Mouse (Mus musculus): ENCODE measurements at regions not wholly inside any gene's neighbourhood (a gene's known extent, or its start where the extent isn't known, plus 50 kb on each side); places are given as distances from the start of the nearest gene placed in this dataset.
"Not testable (repeated sequence)": the region's sequence is repeated elsewhere in the genome, so short reads cannot be mapped to it uniquely, and the experiment has no call there.

GRCm38 (mm10) chr10:70866737-70867136 lies 211.0 kb upstream of the Phyhipl start:
- no peak for DNase-seq (ENCODE audit: inconsistent age in 2 of 2, low spot score in 1 of 2)

- DNase-seq (ENCODE audit: inconsistent age in 2 of 2, low spot score in 1 of 2), result peak in 1 of 2 experiments; percentile 7
These were observed 208.9 kb upstream of the Phyhipl start for GRCm38 (mm10) chr10:70864650-70865049.

- no peak for DNase-seq (ENCODE audit: inconsistent age in 2 of 2, low spot score in 1 of 2)
These were observed 206.2 kb upstream of the Phyhipl start for GRCm38 (mm10) chr10:70862022-70862335.

- DNase-seq (ENCODE audit: inconsistent age in 2 of 2, low spot score in 1 of 2), result no peak
These were observed 205.6 kb upstream of the Phyhipl start for GRCm38 (mm10) chr10:70861131-70862021.

- peak in 1 of 2 experiments; percentile 59 for DNase-seq (ENCODE audit: inconsistent age in 2 of 2, low spot score in 1 of 2)
These were observed 201.5 kb upstream of the Phyhipl start for GRCm38 (mm10) chr10:70857155-70857820.

- DNase-seq (ENCODE audit: inconsistent age in 2 of 2, low spot score in 1 of 2), result peak; percentile 44 to 65
These were observed 200.2 kb upstream of the Phyhipl start for GRCm38 (mm10) chr10:70855948-70856347.

- no peak for DNase-seq (ENCODE audit: inconsistent age in 2 of 2, low spot score in 1 of 2)
These were observed 197.8 kb upstream of the Phyhipl start for GRCm38 (mm10) chr10:70853614-70854013.

- DNase-seq (ENCODE audit: inconsistent age in 2 of 2, low spot score in 1 of 2), result peak; percentile 10 to 49
These were observed 192.4 kb upstream of the Phyhipl start for GRCm38 (mm10) chr10:70848141-70848540.

GRCm38 (mm10) chr10:70847341-70847882 lies 191.6 kb upstream of the Phyhipl start:
- DNase-seq (ENCODE audit: inconsistent age in 2 of 2, low spot score in 1 of 2), result peak; percentile 9 to 71

- DNase-seq (ENCODE audit: inconsistent age in 2 of 2, low spot score in 1 of 2), result peak; percentile 14 to 39
These were observed 190.8 kb upstream of the Phyhipl start for GRCm38 (mm10) chr10:70846281-70847168.

- DNase-seq (ENCODE audit: inconsistent age in 2 of 2, low spot score in 1 of 2), result peak; percentile 11 to 57
These were observed 188.1 kb upstream of the Phyhipl start for GRCm38 (mm10) chr10:70843848-70844247.

GRCm38 (mm10) chr10:70842176-70842838 lies 186.5 kb upstream of the Phyhipl start:
- DNase-seq (ENCODE audit: inconsistent age in 2 of 2, low spot score in 1 of 2), result no peak

- DNase-seq (ENCODE audit: inconsistent age in 2 of 2, low spot score in 1 of 2), result not testable (repeated sequence)
These were observed 185.4 kb upstream of the Phyhipl start for GRCm38 (mm10) chr10:70841179-70841578.

GRCm38 (mm10) chr10:70838147-70838546 lies 182.4 kb upstream of the Phyhipl start:
- no peak for DNase-seq (ENCODE audit: inconsistent age in 2 of 2, low spot score in 1 of 2)

GRCm38 (mm10) chr10:70837326-70837725 lies 181.6 kb upstream of the Phyhipl start:
- no peak for DNase-seq (ENCODE audit: inconsistent age in 2 of 2, low spot score in 1 of 2)

GRCm38 (mm10) chr10:70832616-70833015 lies 176.9 kb upstream of the Phyhipl start:
- DNase-seq (ENCODE audit: inconsistent age in 2 of 2, low spot score in 1 of 2), result no peak

- no peak for DNase-seq (ENCODE audit: inconsistent age in 2 of 2, low spot score in 1 of 2)
These were observed 172.5 kb upstream of the Phyhipl start for GRCm38 (mm10) chr10:70828217-70828616.

GRCm38 (mm10) chr10:70827522-70827921 lies 171.8 kb upstream of the Phyhipl start:
- not testable (repeated sequence) for DNase-seq (ENCODE audit: inconsistent age in 2 of 2, low spot score in 1 of 2)

- DNase-seq (ENCODE audit: inconsistent age in 2 of 2, low spot score in 1 of 2), result no peak
These were observed 170.9 kb upstream of the Phyhipl start for GRCm38 (mm10) chr10:70826706-70827105.

GRCm38 (mm10) chr10:70825451-70825850 lies 169.7 kb upstream of the Phyhipl start:
- no peak for DNase-seq (ENCODE audit: inconsistent age in 2 of 2, low spot score in 1 of 2)
